Mouse (Mus musculus): ENCODE data around the gene Zbtb37. TPM values are rescaled to one million over a fixed set of nuclear protein-coding genes. Genes with fewer than 3 reads are reported as not detected.

Gene Zbtb37
- total and polyA plus RNA-seq, 2 experiments from 2014 or later, result 5.0 to 5.6 TPM

- Histone ChIP-seq H3K4me2 (ENCODE audit: low read depth, low read length) (no peak overlapping the region), H3K27me3 (ENCODE audit: control insufficient read depth, insufficient read depth, low read length) (no peaks in the 10 kb centered on the region), H3K4me1 (ENCODE audit: control insufficient read depth, insufficient read depth) (no peaks in the 10 kb centered on the region), H3K4me3 (ENCODE audit: low read depth, low read length) (no peak overlapping the region), H3K36me3 (replicated peaks; ENCODE audit: control insufficient read depth, insufficient read depth, low read length) (peaks cover 45% of the 10 kb centered on the region), H3K9me3 (replicated peaks; ENCODE audit: control insufficient read depth, low read length) (no peaks in the 10 kb centered on the region), H3K27ac (ENCODE audit: low read depth) (no peak overlapping the region), H3K9ac (replicated peaks; ENCODE audit: low read depth, low read length) (no peak overlapping the region)
- TF ChIP-seq CTCF (IDR thresholded peaks at IDR 0.05; ENCODE audit: low read depth), result no peak
- no peak for TF ChIP-seq EP300 (IDR thresholded peaks at IDR 0.05; ENCODE audit: low read depth)
- DNase-seq (ENCODE audit: low spot score) (no peak), ATAC-seq (ENCODE audit: insufficient read depth, low read depth) (no peak)
- 76% methylated on average over 2 of the region's 2 CpGs for WGBS
These were observed 18.3 kb downstream of the Zbtb37 start for GRCm38 (mm10) chr1:161016378-161016777.

- no peak overlapping the region for H3K27ac ChIP-seq (ENCODE audit: low read depth)
- no peak for DNase-seq (ENCODE audit: low spot score)
- H3K36me3 ChIP-seq (replicated peaks; ENCODE audit: control insufficient read depth, insufficient read depth, low read length), result peaks cover 18% of the 10 kb centered on the region
- no peaks in the 10 kb centered on the region for H3K4me1 ChIP-seq (ENCODE audit: control insufficient read depth, insufficient read depth)
- H3K9ac ChIP-seq (replicated peaks; ENCODE audit: low read depth, low read length), result no peak overlapping the region
- no peak overlapping the region for H3K4me3 ChIP-seq (ENCODE audit: low read depth, low read length)
- 89% methylated on average over 4 of the region's 4 CpGs for WGBS
- no peak for ATAC-seq (ENCODE audit: insufficient read depth, low read depth)
- no peaks in the 10 kb centered on the region for H3K27me3 ChIP-seq (ENCODE audit: control insufficient read depth, insufficient read depth, low read length)
- H3K4me2 ChIP-seq (ENCODE audit: low read depth, low read length), result no peak overlapping the region
- TF ChIP-seq CTCF (IDR thresholded peaks at IDR 0.05; ENCODE audit: low read depth), result no peak
- no peak for TF ChIP-seq EP300 (IDR thresholded peaks at IDR 0.05; ENCODE audit: low read depth)
- H3K9me3 ChIP-seq (replicated peaks; ENCODE audit: control insufficient read depth, low read length), result no peaks in the 10 kb centered on the region
These were observed 24.2 kb downstream of the Zbtb37 start for GRCm38 (mm10) chr1:161010436-161010835.

DNA sequence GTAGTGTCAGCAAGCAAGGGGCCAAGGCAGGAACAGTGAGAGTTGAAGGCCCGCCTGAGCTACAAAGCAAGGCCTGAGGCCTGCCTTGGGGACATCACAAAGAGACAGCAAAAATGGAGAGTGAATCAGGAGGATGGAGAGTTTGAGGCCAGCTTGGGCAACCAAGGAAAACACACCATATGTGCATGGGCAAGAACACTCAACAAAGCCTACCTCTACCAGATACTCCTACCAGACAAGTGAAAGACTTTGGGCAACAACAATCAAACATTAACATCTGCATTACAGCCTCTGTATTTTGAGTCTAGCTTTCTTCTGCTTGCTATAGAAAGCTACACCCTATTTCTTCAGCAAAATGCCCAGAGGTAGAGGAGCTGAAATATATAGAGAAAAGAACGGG lies 26.6 kb downstream of the Zbtb37 start:
- H3K4me1 ChIP-seq (ENCODE audit: control insufficient read depth, insufficient read depth), result no peaks in the 10 kb centered on the region
- H3K9ac ChIP-seq (replicated peaks; ENCODE audit: low read depth, low read length), result no peak overlapping the region
- H3K4me2 ChIP-seq (ENCODE audit: low read depth, low read length), result no peak overlapping the region
- no peaks in the 10 kb centered on the region for H3K9me3 ChIP-seq (replicated peaks; ENCODE audit: control insufficient read depth, low read length)
- H3K36me3 ChIP-seq (replicated peaks; ENCODE audit: control insufficient read depth, insufficient read depth, low read length), result peaks cover 18% of the 10 kb centered on the region
- WGBS, result 90% methylated on average over 2 of the region's 2 CpGs
- no peak overlapping the region for H3K4me3 ChIP-seq (ENCODE audit: low read depth, low read length)
- no peak overlapping the region for H3K27ac ChIP-seq (ENCODE audit: low read depth)
- DNase-seq (ENCODE audit: low spot score) (no peak), ATAC-seq (ENCODE audit: insufficient read depth, low read depth) (no peak)
- TF ChIP-seq CTCF (IDR thresholded peaks at IDR 0.05; ENCODE audit: low read depth) (no peak), EP300 (IDR thresholded peaks at IDR 0.05; ENCODE audit: low read depth) (no peak)
- H3K27me3 ChIP-seq (ENCODE audit: control insufficient read depth, insufficient read depth, low read length), result no peaks in the 10 kb centered on the region

- Histone ChIP-seq H3K27me3 (ENCODE audit: control insufficient read depth, insufficient read depth, low read length) (no peaks in the 10 kb centered on the region), H3K27ac (ENCODE audit: low read depth) (no peak overlapping the region), H3K9me3 (replicated peaks; ENCODE audit: control insufficient read depth, low read length) (no peaks in the 10 kb centered on the region), H3K4me3 (ENCODE audit: low read depth, low read length) (no peak overlapping the region), H3K9ac (replicated peaks; ENCODE audit: low read depth, low read length) (no peak overlapping the region), H3K4me2 (ENCODE audit: low read depth, low read length) (no peak overlapping the region), H3K36me3 (replicated peaks; ENCODE audit: control insufficient read depth, insufficient read depth, low read length) (peaks cover 8% of the 10 kb centered on the region; the same call in 1 of the 2 replicates), H3K4me1 (ENCODE audit: control insufficient read depth, insufficient read depth) (no peaks in the 10 kb centered on the region)
- 88% methylated on average over 5 of the region's 5 CpGs for WGBS
- TF ChIP-seq CTCF (IDR thresholded peaks at IDR 0.05; ENCODE audit: low read depth) (no peak), EP300 (IDR thresholded peaks at IDR 0.05; ENCODE audit: low read depth) (no peak)
- no peak for ATAC-seq (ENCODE audit: insufficient read depth, low read depth)
- no peak for DNase-seq (ENCODE audit: low spot score)
These were observed 28.2 kb downstream of the Zbtb37 start for GRCm38 (mm10) chr1:161006471-161006870.

DNA sequence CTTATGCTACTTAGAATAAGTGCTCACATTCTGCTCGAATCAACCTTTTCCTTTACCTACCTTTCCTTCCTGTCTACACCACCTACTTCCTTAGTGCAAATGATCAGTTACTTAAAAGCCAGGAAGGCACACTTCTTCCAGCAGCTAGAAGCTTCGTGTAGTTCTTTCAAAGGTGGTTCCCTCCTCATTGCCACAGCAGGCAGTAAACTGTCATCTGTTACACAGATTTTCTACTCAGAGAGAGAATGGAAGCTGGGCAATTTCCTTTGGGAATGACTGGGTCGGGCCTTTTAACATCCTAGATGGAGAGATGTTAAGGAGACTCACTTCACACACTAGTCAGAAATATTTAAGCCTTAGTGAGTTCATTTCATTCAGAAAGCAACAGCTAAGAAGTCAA lies 29.1 kb downstream of the Zbtb37 start:
- WGBS, result 63% methylated on average over 3 of the region's 3 CpGs
- TF ChIP-seq CTCF (IDR thresholded peaks at IDR 0.05; ENCODE audit: low read depth) (no peak), EP300 (IDR thresholded peaks at IDR 0.05; ENCODE audit: low read depth) (no peak)
- H3K4me3 ChIP-seq (ENCODE audit: low read depth, low read length), result no peak overlapping the region
- H3K9me3 ChIP-seq (replicated peaks; ENCODE audit: control insufficient read depth, low read length), result no peaks in the 10 kb centered on the region
- no peaks in the 10 kb centered on the region for H3K27me3 ChIP-seq (ENCODE audit: control insufficient read depth, insufficient read depth, low read length)
- H3K4me2 ChIP-seq (ENCODE audit: low read depth, low read length), result no peak overlapping the region
- DNase-seq (ENCODE audit: low spot score) (no peak), ATAC-seq (ENCODE audit: insufficient read depth, low read depth) (no peak)
- H3K9ac ChIP-seq (replicated peaks; ENCODE audit: low read depth, low read length), result no peak overlapping the region
- H3K36me3 ChIP-seq (replicated peaks; ENCODE audit: control insufficient read depth, insufficient read depth, low read length), result peaks cover 8% of the 10 kb centered on the region; the same call in 1 of the 2 replicates
- no peaks in the 10 kb centered on the region for H3K4me1 ChIP-seq (ENCODE audit: control insufficient read depth, insufficient read depth)
- H3K27ac ChIP-seq (ENCODE audit: low read depth), result no peak overlapping the region

- no peak for DNase-seq (ENCODE audit: low spot score)
- Histone ChIP-seq H3K27ac (ENCODE audit: low read depth) (no peak overlapping the region), H3K27me3 (ENCODE audit: control insufficient read depth, insufficient read depth, low read length) (no peaks in the 10 kb centered on the region), H3K36me3 (replicated peaks; ENCODE audit: control insufficient read depth, insufficient read depth, low read length) (peaks cover 8% of the 10 kb centered on the region; the same call in 1 of the 2 replicates), H3K4me1 (ENCODE audit: control insufficient read depth, insufficient read depth) (no peaks in the 10 kb centered on the region), H3K4me2 (ENCODE audit: low read depth, low read length) (no peak overlapping the region), H3K9ac (replicated peaks; ENCODE audit: low read depth, low read length) (no peak overlapping the region), H3K9me3 (replicated peaks; ENCODE audit: control insufficient read depth, low read length) (no peaks in the 10 kb centered on the region), H3K4me3 (ENCODE audit: low read depth, low read length) (no peak overlapping the region)
- 74% methylated on average over 4 of the region's 4 CpGs for WGBS
- TF ChIP-seq EP300 (IDR thresholded peaks at IDR 0.05; ENCODE audit: low read depth), result no peak
- no peak for TF ChIP-seq CTCF (IDR thresholded peaks at IDR 0.05; ENCODE audit: low read depth)
- ATAC-seq (ENCODE audit: insufficient read depth, low read depth), result no peak
These were observed 29.7 kb downstream of the Zbtb37 start for GRCm38 (mm10) chr1:161004942-161005341.
